Mouse (Mus musculus): ENCODE measurements around the gene Urah. TPM values are rescaled to one million over a fixed set of nuclear protein-coding genes. Genes with fewer than 3 reads are reported as not detected.

Urah gene
- 22.0 and 24.3 TPM in 2 replicates for polyA plus RNA-seq (2012; rRNA removed)

DNA sequence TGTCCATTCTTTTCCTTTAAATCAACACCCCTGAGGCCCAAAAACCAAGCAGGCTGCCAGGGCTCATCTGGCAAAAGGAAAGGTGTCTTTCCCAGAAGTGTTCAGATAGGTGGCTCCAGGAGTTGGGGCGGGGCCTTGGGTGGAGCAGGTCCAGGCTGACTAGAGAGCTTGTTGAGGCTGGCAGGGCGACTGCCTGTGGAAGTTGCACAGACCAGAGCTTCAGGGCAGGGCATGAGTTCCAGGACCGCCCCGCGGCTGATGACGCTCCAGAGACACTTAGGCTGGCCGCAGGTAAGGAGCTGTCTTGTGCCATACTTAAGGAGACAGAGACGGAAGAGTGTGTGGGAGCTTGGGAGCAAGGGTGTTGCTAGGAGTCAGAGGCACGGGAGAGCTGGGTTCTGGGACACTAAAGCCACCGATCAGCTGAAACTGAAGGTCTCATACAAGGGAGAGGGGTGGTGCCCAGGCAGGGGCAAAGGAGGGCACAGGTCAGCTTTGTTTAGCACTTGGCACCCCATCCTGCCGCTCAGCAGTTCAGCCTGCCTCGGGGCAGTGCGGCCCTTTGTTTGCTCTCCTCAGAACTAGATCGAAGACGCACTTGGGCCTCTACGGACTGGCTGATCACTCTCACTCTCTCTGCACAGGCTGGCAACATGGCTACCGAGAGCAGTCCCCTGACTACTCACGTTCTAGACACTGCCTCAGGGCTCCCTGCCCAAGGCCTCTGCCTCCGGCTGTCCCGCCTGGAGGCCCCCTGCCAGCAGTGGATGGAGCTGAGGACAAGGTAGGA, at the start of gene Urah:
Gene Urah, plus strand, starts transcription at position 51 of the 790 bp plus-strand sequence.

DNA sequence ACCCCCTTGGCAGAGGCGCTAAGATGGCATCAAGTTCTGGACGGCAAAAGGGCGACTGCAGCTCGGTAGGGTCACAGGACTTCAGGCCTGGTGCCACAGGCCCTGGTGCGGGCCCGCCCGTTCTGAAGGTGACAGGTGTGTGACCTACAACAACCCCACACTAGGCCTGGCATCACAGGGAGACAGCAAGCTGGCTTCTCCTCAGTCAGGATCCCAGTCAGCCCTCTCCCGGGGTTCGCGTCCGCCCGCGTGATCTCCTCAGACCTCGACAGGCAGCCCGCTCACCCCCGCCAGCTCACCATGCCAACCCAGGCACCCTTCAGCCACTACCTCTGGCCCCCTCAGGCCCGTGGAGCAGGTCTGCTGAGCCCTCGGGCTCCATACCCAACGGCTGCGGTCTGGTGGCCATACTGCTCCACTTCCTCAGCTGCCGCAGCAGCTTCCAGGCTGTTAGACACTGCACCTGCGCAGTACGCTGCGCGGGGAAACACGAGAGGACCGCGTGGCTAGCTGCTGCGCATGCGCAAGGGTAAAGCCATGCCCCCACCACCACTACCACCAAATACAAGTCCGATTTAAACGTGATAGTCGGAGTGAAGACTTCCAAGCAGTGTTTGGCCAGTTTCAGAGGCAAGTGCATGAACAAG, 47.3 kb upstream of the Urah start, which contains the start of gene Syce1:
Gene Syce1, minus strand, starts transcription at position 447 of the 647 bp plus-strand sequence.

DNA sequence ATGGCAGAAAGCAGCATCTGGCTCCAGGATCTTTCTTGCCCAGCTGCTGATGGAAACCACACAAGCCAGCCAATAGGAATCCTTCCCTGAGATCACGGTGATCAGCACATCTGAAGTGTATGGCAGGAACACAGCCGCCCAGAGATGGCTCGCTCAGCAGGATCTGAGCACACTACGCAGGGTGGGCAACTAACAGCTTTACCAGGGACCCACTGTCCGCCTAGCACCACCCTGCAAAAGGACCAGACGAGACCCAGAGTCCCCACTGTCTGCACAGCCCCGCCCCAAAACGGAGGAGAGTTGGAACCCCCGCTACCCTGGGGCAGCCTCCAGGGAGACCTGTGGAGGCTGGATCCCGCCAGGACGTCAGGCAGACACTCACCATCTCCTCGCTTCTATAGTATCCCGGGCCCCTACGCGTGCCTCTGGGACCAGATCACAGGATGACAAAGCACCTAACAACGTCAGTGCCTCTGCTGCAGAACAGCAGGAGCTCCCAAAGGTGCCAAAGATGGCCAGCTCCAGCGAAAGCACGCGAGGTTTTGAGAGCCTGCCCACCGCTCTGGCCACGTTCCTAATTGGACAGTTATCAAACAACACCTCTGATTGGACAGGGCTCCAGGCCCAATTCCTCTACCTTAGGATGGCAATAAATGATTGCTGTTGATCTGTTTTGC, 13.0 kb upstream of the Urah start, which contains the start of gene Zfp941:
Gene Zfp941, minus strand, starts transcription at position 526 of the 677 bp plus-strand sequence.

DNA sequence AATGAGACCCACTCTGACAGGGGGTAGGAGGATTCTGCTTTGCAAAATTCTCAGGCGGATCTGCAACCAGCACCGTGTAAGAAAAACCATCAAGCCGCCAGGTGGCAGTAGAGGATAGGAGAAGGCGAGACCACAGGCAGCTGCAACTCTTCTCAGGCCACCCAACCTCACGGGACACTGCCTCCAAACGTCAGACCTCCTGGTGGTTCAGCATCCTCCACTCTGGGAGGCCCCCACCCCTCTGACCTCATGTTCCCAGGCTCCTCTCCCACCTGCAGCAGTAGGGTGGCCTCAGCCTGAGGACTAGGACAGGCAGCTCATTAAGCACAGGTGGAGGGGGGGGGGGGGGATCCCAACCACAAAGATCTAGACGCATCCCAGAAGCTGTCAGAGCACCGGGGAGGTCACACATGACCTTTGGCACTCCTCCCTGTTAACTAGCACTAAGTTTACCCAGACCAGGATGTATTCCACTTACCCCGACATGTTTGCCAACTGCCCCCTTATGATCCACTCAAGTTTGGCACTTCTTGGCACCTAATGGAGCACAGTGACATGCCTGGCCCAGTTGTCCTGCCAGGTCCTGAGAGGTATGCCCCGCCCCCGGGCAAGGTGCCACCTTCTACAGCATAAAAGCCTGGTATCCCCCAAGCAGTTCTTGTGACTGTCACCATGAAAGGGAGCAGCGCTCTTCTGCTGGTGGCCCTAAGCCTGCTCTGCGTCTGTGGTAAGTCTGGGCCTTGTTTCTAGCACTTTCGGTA, 10.3 kb downstream of the Urah start, which contains the start of gene Scgb1c1:
Gene Scgb1c1, plus strand, starts transcription at position 643 of the 761 bp plus-strand sequence.

DNA sequence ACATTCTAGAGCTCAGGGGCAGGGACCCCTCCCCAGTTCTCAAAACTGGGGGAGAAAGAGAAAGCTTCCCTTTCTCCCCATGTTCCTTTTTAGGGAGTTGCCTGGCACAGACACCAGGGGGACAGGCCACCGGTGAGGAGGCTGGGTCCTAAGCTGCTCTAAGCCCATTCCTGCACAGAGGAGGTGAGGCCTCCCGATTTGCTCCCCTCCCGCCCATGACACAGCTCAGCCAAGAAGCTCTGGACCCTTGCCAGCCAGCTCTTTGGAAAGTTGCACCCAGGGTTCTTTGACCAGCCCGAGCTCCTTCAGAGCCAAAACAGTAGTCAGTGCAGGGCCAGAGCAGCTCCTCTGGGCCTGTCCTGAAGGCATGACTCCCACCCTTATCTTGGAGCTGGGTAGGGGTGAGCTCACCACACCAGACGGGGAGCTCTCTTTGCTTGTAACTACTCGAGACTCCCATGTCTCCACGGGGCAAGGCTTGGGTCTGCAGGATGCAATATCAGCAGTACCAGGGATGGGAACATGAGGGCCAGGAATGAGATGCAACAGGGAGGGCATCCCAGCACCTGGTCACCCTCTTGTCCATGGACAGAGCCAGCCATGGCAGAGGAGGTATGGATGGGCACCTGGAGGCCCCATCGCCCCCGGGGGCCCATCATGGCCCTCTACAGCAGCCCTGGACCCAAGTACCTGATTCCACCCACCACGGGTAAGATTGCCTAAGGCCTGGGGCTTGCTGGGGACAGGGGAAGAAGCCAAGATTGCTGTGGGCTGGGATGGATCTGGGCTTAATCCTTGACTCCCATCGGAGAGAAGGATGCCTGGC, 13.2 kb downstream of the Urah start, which contains the start of gene Odf3:
Gene Odf3, plus strand, starts transcription at position 51 of the 826 bp plus-strand sequence.

DNA sequence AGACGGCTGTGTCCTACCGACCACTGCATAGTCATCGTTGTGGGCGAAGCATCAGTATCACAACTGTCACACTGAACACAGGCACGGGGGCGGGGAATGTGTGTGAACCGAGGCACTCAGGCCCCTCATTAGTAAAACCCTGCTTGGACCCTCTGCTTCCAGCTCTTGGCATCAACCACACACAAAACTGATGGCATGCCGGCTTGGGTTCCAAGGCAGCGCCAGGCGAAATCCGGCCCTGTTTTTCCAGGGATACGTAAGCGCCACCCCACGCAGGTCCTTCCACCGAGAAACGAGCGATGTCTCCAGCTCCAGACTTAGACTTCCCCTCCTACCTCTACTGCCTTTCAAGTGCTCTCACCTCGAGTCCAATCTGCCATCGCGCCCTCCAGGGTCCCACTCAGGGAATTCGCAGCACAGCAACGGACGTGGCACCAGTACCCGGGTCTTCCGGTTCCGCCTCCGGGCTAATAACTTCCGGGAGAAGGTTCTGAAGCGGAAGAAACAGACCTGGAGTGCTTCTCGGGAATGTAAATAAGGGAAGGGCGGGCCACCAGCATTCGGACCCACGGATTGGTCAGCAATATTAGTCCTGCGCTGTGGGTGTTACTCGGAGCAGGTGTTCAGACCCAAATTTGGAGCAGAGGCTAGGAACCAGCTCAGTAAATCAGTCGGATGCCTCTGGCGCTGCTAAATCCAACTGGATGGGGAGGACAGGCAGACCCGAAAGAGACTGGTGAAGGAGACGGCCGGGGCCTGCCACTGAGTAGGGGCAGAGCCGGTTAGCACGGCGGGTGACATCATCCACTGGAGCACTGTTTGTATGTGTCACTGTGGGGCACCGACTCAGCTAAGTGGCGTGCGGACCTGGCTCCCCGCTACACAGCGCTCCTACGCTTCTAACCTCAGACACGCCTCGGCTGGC, 21.3 kb downstream of the Urah start, which contains the start of gene Gm45785:
Gene Gm45785, minus strand, starts transcription at position 472 of the 925 bp plus-strand sequence.

DNA sequence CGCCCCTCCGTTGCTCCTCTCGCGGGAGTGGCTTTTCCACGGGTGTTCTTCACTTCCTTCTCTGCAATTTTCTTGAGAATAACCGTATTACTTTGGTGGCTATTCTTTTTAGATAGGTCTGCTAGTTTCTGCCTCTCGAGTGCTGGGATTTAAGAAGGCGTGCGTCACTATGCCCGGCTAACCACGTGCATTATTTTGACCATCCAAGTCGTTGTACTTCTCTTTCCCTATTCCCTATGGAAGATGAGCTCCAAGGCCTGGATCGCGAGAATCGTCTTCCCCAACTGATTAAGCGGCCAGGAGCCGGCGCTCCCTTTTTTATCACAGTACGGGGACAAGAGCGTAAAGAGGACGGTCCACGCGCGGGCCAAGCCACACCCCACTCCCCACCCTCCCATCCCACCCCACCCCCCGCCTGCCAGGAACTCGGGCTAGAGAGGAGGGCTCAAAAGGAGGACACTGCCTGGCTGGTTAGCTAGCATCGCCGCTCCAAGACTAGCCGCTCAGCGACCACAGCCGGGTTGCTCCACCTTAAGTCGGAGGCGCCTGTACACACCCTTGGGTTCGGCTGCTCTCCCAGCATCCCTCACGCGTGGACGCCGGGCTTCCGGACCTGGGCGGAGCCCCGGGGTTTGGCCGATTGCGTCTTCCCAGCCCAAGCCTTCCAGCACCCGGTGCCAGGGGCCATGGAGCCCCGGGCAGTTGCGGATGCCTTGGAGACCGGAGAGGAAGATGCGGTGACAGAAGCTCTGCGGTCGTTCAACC, 22.1 kb downstream of the Urah start, which contains the start of gene Ric8a:
Gene Ric8a, plus strand, starts transcription at position 173 of the 765 bp plus-strand sequence.

DNA sequence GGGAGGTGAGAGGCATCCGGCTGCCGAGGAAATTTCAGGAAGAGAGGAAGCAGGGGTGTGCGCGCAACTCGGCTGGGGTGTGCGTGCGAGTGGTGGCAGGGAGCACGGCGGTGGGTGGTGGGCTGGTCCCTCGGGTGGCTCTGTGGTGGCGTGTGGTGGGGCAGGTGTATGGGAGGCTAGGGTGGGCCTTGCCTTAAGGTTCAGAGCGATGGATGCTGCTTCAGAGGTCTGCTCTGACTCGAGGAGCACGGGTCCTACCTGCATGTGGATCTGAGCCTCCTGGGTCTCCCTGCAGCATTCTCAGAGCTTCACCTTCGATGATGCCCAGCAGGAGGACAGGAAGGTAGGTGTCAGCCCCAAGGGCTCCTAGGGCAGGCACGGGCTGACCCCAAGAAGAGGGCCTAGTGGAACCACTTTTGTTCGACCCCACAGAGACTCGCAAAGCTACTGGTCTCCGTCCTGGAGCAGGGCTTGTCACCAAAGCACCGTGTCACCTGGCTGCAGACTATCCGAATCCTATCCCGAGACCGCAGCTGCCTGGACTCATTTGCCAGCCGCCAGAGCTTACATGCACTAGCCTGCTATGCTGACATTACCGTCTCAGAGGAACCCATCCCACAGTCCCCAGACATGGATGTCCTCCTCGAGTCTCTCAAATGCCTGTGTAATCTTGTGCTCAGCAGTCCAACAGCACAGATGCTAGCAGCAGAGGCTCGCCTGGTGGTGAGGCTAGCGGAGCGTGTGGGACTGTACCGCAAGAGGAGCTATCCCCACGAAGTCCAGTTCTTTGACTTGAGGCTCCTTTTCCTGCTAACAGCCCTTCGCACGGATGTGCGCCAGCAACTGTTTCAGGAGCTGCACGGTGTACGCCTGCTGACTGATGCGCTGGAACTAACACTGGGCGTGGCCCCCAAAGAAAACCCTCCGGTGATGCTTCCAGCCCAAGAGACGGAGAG, 23.0 kb downstream of the Urah start, which contains the start of gene Bet1l:
Gene Bet1l, minus strand, starts transcription at position 28 of the 956 bp plus-strand sequence.

DNA sequence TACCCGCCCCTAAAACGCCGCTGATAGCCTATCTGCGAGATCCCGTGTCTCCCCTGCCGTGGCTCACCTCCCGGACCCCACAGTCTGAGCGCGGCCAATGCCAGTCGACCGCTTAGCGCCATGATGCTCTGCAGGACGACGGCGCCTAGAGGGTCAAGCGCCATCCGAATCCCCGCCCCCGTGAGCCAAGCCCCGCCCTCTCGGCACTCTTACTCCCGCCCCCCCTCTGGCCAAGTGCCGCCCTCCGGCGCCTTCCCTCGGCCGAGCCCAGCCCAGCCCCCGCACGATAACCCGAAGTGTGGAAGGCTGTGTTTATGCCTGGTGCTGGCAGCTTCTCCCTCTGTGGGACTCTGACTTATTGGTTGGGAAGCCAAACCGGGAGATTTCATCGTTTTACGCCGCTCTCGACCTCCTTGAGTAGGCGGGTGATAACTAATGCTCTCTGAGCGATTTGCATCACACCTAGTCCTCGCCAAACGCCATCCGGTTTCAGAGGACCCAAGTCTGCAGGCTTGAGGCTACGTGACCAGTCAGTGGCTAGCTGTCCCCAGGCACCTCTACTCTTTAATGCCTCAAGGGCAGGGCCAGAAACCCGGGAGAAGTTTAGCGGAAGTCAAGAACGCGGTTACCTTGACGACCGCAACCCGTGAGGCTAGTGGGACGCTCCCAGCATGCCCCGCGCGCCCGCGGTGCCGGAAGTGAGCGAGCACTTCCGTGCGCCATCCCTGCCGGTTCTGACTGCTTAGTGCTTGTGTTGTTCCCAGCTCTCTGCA, 47.1 kb downstream of the Urah start, which contains the start of the genes Psmd13 and Sirt3:
Gene Psmd13, plus strand, starts transcription at position 273 of the 773 bp plus-strand sequence.
Gene Sirt3, minus strand, starts transcription at position 614 of the 773 bp plus-strand sequence.

Other genes starting within 250 kb of the Urah start
- not detected in 2 replicates for gene Olfr46, start 233.7 kb upstream of the Urah start, polyA plus RNA-seq (2012; rRNA removed)
- gene Olfr61, start 206.0 kb upstream of the Urah start, polyA plus RNA-seq (2012; rRNA removed), result not detected in 2 replicates
- not detected in 2 replicates for gene Olfr53, start 188.6 kb upstream of the Urah start, polyA plus RNA-seq (2012; rRNA removed)
- gene Olfr539, start 175.1 kb upstream of the Urah start, polyA plus RNA-seq (2012; rRNA removed), result not detected in 2 replicates
- gene Olfr45, start 153.1 kb upstream of the Urah start, polyA plus RNA-seq (2012; rRNA removed), result not detected in 2 replicates
- not detected in 2 replicates for gene Olfr541, start 137.8 kb upstream of the Urah start, polyA plus RNA-seq (2012; rRNA removed)
- 8.3 and 9.5 TPM in 2 replicates for gene Cyp2e1, start 71.3 kb upstream of the Urah start, polyA plus RNA-seq (2012; rRNA removed)
- 0.14 and 0.26 TPM in 2 replicates for gene Syce1, start 47.2 kb upstream of the Urah start, polyA plus RNA-seq (2012; rRNA removed)
- gene Zfp941, start 12.8 kb upstream of the Urah start, polyA plus RNA-seq (2012; rRNA removed), result 0.12 and 0.23 TPM in 2 replicates
- gene Scgb1c1, start 10.5 kb downstream of the Urah start, polyA plus RNA-seq (2012; rRNA removed), result 5.0 and 5.1 TPM in 2 replicates
- gene Odf3, start 12.8 kb downstream of the Urah start, polyA plus RNA-seq (2012; rRNA removed), result 0.28 and 0.41 TPM in 2 replicates
- not detected in 2 replicates for gene Gm45785, start 21.3 kb downstream of the Urah start, polyA plus RNA-seq (2012; rRNA removed)
- gene Ric8a, start 21.9 kb downstream of the Urah start, polyA plus RNA-seq (2012; rRNA removed), result 136 and 146 TPM in 2 replicates
- gene Bet1l, start 22.6 kb downstream of the Urah start, polyA plus RNA-seq (2012; rRNA removed), result 27.1 and 32.9 TPM in 2 replicates
- gene Psmd13, start 47.0 kb downstream of the Urah start, polyA plus RNA-seq (2012; rRNA removed), result 62.6 and 66.1 TPM in 2 replicates
- gene Sirt3, start 47.3 kb downstream of the Urah start, polyA plus RNA-seq (2012; rRNA removed), result 31.6 and 44.1 TPM in 2 replicates
- gene Cox8b, start 65.4 kb downstream of the Urah start, polyA plus RNA-seq (2012; rRNA removed), result 4.1 and 5.5 TPM in 2 replicates
- 1.4 and 1.6 TPM in 2 replicates for gene Nlrp6, start 85.9 kb downstream of the Urah start, polyA plus RNA-seq (2012; rRNA removed)
- gene Pgghg, start 106.4 kb downstream of the Urah start, polyA plus RNA-seq (2012; rRNA removed), result 61.1 and 72.6 TPM in 2 replicates
- gene Ifitm5, start 115.3 kb downstream of the Urah start, polyA plus RNA-seq (2012; rRNA removed), result 2.4 and 4.1 TPM in 2 replicates
- gene Gm45717, start 120.9 kb downstream of the Urah start, polyA plus RNA-seq (2012; rRNA removed), result 0.60 TPM in 1 of 2 replicates, not detected in the other
- gene Ifitm2, start 121.0 kb downstream of the Urah start, polyA plus RNA-seq (2012; rRNA removed), result 1,395 and 2,043 TPM in 2 replicates
- gene Ifitm1, start 132.2 kb downstream of the Urah start, polyA plus RNA-seq (2012; rRNA removed), result 658 and 1,418 TPM in 2 replicates
- gene Ifitm3, start 175.8 kb downstream of the Urah start, polyA plus RNA-seq (2012; rRNA removed), result 378 and 768 TPM in 2 replicates
- gene Ifitm6, start 182.9 kb downstream of the Urah start, polyA plus RNA-seq (2012; rRNA removed), result 5.8 and 9.8 TPM in 2 replicates
- gene Gm17387, start 194.1 kb downstream of the Urah start, polyA plus RNA-seq (2012; rRNA removed), result not detected in 2 replicates
- 3.2 and 3.5 TPM in 2 replicates for gene B4galnt4, start 226.1 kb downstream of the Urah start, polyA plus RNA-seq (2012; rRNA removed)
- gene Pkp3, start 243.2 kb downstream of the Urah start, polyA plus RNA-seq (2012; rRNA removed), result 13.5 and 14.9 TPM in 2 replicates